Mouse (Mus musculus): ENCODE data around the gene Zfc3h1. TPM values are rescaled to one million over a fixed set of nuclear protein-coding genes. Genes with fewer than 3 reads are reported as not detected.

Zfc3h1 gene
- polyA plus RNA-seq (2014; fragmentation: Illumina TruSeq; extraction: RNeasy Lipid Tissue Mini Kit (QIAGEN cat#74804); ENCODE audit: low read depth, low replicate concordance): 136 TPM

GRCm38 (mm10) chr10:115384221-115385017, at the start of gene Zfc3h1, which contains the start of gene Thap2:
Gene Zfc3h1, plus strand, starts transcription at chr10:115384959.
Gene Thap2, minus strand, starts transcription at chr10:115384443.

DNA sequence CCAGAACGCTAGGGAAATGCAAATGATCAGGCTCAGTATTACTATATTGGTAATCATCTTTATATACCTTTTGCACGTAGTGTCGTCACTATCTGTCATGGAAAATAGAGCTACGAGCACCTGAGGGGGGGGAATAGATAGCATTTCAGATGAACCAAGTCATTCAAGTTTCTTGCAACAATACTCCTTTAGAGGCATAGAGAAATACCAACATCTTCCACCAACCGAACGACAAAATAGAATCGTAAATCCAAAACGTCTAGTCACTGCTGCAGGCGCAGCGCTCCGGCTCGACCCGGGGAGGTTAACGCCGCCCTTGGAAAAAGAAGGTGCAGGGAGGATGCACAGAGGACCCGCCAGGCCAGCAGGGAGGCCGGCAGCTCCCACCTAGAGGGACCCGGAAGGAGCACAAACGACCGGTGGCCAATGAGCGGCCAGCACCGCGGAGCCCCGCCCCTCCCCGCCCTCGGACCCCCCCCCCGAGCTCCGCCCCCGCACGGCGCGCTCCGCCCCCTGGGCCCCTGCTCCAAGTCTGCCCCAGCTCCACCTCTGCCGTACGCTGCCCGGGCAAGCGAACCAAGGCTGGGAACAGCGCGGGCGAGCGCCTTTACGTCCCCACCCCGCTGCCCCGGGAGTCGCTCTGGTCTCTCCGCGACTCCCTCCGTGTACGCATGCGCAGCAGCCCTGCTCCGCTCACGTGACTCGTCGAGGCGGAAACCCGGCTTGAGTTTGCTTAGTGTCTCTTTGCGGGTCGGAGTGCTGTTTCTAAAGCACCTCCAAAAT, 22.7 kb upstream of the Zfc3h1 start, which contains the start of gene Tmem19:
Gene Tmem19 (minus strand): TSS at position 662 of the 783 bp plus-strand sequence.

Other genes starting within 250 kb of the Zfc3h1 start
- gene Tph2, start 199.9 kb upstream of the Zfc3h1 start, polyA plus RNA-seq (2014; fragmentation: Illumina TruSeq; extraction: RNeasy Lipid Tissue Mini Kit (QIAGEN cat#74804); ENCODE audit: low read depth, low replicate concordance): 0.20 TPM
- 261 TPM for gene Tbc1d15, start 133.5 kb upstream of the Zfc3h1 start, polyA plus RNA-seq (2014; fragmentation: Illumina TruSeq; extraction: RNeasy Lipid Tissue Mini Kit (QIAGEN cat#74804); ENCODE audit: low read depth, low replicate concordance)
- 17.7 TPM for gene Rab21, start 69.4 kb upstream of the Zfc3h1 start, polyA plus RNA-seq (2014; fragmentation: Illumina TruSeq; extraction: RNeasy Lipid Tissue Mini Kit (QIAGEN cat#74804); ENCODE audit: low read depth, low replicate concordance)
- 10.7 TPM for gene Tmem19, start 22.5 kb upstream of the Zfc3h1 start, polyA plus RNA-seq (2014; fragmentation: Illumina TruSeq; extraction: RNeasy Lipid Tissue Mini Kit (QIAGEN cat#74804); ENCODE audit: low read depth, low replicate concordance)
- 5.2 TPM for gene Thap2, start 516 bp upstream of the Zfc3h1 start, polyA plus RNA-seq (2014; fragmentation: Illumina TruSeq; extraction: RNeasy Lipid Tissue Mini Kit (QIAGEN cat#74804); ENCODE audit: low read depth, low replicate concordance)
- not detected for gene A930009A15Rik, start 185.0 kb downstream of the Zfc3h1 start, polyA plus RNA-seq (2014; fragmentation: Illumina TruSeq; extraction: RNeasy Lipid Tissue Mini Kit (QIAGEN cat#74804); ENCODE audit: low read depth, low replicate concordance)
- 0.11 TPM for gene Lgr5, start 202.8 kb downstream of the Zfc3h1 start, polyA plus RNA-seq (2014; fragmentation: Illumina TruSeq; extraction: RNeasy Lipid Tissue Mini Kit (QIAGEN cat#74804); ENCODE audit: low read depth, low replicate concordance)

All from testis, adult 10 weeks (tissue).